Mouse (Mus musculus): Measurements from ENCODE around the gene 9130023H24Rik. TPM values are rescaled to one million over a fixed set of nuclear protein-coding genes. Genes with fewer than 3 reads are reported as not detected.

Gene 9130023H24Rik
- polyA plus RNA-seq, 1 experiment from 2014 or later = 10.3 TPM

GRCm38 (mm10) chr7:128266056-128266455 lies 28.2 kb upstream of the 9130023H24Rik start:
- Histone ChIP-seq H3K36me3 (0 out of 2 replicates have a peak, but pooled peaks cover 5% of the 10 kb centered on the region), H3K27ac (no peak overlapping the region), H3K4me3 (no peak overlapping the region), H3K27me3 (no peaks in the 10 kb centered on the region), H3K9me3 (no peaks in the 10 kb centered on the region), H3K4me2 (replicated peaks) (no peak overlapping the region), H3K9ac (no peak overlapping the region), H3K4me1 (no peaks in the 10 kb centered on the region)
- no peak for ATAC-seq (ENCODE audit: insufficient number of reproducible peaks, insufficient read depth, low FRiP score, low TSS enrichment)
- WGBS = 75% methylated on average over 5 of the region's 5 CpGs

GRCm38 (mm10) chr7:128265411-128265810 lies 27.6 kb upstream of the 9130023H24Rik start, which contains the start of gene Slc5a2:
Gene Slc5a2, plus strand, starts transcription at chr7:128265657.
- H3K9ac ChIP-seq = no peak within 1 kb of the TSS
- H3K9me3 ChIP-seq = no peaks in the 10 kb centered on the region
- ATAC-seq (ENCODE audit: insufficient number of reproducible peaks, insufficient read depth, low FRiP score, low TSS enrichment) = no peak
- H3K4me2 ChIP-seq (replicated peaks) = no peak within 1 kb of the TSS
- H3K4me1 ChIP-seq = no peaks in the 10 kb centered on the region
- H3K36me3 ChIP-seq = no peaks in the 10 kb centered on the region
- no peaks in the 10 kb centered on the region for H3K27me3 ChIP-seq
- WGBS = 80% methylated on average over 6 of the region's 6 CpGs
- H3K4me3 ChIP-seq = no peak within 1 kb of the TSS
- no peak within 1 kb of the TSS for H3K27ac ChIP-seq

DNA sequence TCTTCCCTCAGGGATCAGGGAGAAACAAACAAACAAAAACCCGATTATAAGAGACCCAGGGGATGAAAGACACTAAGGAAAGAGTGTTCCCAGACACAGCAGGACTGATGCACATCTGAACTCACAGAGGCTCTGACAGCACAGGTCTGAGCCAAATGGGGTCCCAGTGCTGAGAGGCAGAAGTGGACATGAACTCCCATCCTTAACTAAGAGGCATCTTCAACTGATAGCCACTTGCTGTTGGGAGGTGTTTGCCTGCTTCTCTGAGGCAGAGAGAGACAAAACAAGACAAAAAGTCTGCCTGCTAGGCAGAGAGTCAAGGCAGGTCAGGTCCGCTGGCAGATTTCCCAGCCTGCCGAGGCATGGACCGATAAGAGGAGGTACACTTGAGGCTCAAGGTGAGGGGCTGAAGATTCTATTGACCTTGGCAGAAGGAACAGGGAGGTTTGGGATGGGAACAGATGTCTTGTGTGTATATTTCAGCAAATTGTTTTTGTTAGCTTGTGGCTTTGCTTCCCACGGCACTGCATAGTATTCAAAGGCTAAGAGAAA lies 19.0 kb upstream of the 9130023H24Rik start:
- peaks cover 18% of the 10 kb centered on the region for H3K4me1 ChIP-seq
- no peak for ATAC-seq (ENCODE audit: insufficient number of reproducible peaks, insufficient read depth, low FRiP score, low TSS enrichment)
- 0 out of 2 replicates have a peak overlapping the region, but pooled peaks have one; percentile 7 for H3K9ac ChIP-seq
- H3K36me3 ChIP-seq = peaks cover 3% of the 10 kb centered on the region; the same call in 1 of the 2 replicates
- no peaks in the 10 kb centered on the region for H3K27me3 ChIP-seq
- WGBS = 65% methylated on average over 5 of the region's 5 CpGs
- H3K4me2 ChIP-seq (replicated peaks) = no peak overlapping the region
- no peaks in the 10 kb centered on the region for H3K9me3 ChIP-seq
- no peak overlapping the region for H3K4me3 ChIP-seq
- H3K27ac ChIP-seq = no peak overlapping the region

GRCm38 (mm10) chr7:128255757-128256156 lies 17.9 kb upstream of the 9130023H24Rik start:
- Histone ChIP-seq H3K9ac (no peak overlapping the region), H3K27me3 (peaks cover 6% of the 10 kb centered on the region; the same call in 1 of the 2 replicates), H3K4me2 (replicated peaks) (no peak overlapping the region), H3K36me3 (peaks cover 3% of the 10 kb centered on the region; the same call in 1 of the 2 replicates), H3K27ac (no peak overlapping the region), H3K4me1 (peaks cover 19% of the 10 kb centered on the region), H3K4me3 (no peak overlapping the region), H3K9me3 (no peaks in the 10 kb centered on the region)
- WGBS = 86% methylated on average over 5 of the region's 5 CpGs
- ATAC-seq (ENCODE audit: insufficient number of reproducible peaks, insufficient read depth, low FRiP score, low TSS enrichment) = no peak

DNA sequence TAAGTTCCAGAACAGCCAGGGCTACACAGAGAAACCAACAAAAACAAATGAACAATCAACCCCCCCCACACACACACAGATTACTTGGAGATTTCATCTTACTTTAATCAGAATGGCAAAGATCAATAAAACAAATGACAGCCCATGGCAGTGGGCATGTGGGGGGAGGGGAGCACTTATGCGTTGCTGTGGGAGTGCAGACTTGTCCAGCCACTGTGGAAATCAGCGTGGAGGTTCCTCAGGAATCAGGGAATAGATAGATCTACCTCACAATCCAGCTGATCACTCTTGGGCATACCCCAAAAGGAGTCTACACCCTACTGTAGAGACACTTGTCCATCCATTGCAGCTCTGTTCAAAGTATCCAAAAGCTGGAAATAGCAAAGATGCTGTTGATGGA lies 17.1 kb upstream of the 9130023H24Rik start:
- Histone ChIP-seq H3K27me3 (peaks cover 6% of the 10 kb centered on the region; the same call in 1 of the 2 replicates), H3K4me3 (no peak overlapping the region)
- 58% methylated on average over 2 of the region's 2 CpGs for WGBS

GRCm38 (mm10) chr7:128252609-128253008 lies 14.8 kb upstream of the 9130023H24Rik start:
- WGBS = 13% methylated on average over 24 of the region's 24 CpGs
- Histone ChIP-seq H3K9me3 (no peaks in the 10 kb centered on the region), H3K27me3 (peaks cover 6% of the 10 kb centered on the region; the same call in 1 of the 2 replicates), H3K9ac (peak overlapping the region; percentile 21; the same call in 1 of the 2 replicates), H3K4me2 (replicated peaks) (peak overlapping the region; percentile 46), H3K27ac (no peak overlapping the region), H3K4me3 (peak overlapping the region; percentile 29), H3K4me1 (peaks cover 29% of the 10 kb centered on the region), H3K36me3 (peaks cover 17% of the 10 kb centered on the region)
- peak; percentile 19; the same call in 1 of the 2 replicates for ATAC-seq (ENCODE audit: insufficient number of reproducible peaks, insufficient read depth, low FRiP score, low TSS enrichment)

More for the DNA sequence above, 17.1 kb upstream of the 9130023H24Rik start:
- Histone ChIP-seq H3K36me3 (peaks cover 8% of the 10 kb centered on the region), H3K9ac (no peak overlapping the region), H3K4me1 (peaks cover 19% of the 10 kb centered on the region), H3K9me3 (no peaks in the 10 kb centered on the region), H3K4me2 (replicated peaks) (no peak overlapping the region), H3K27ac (no peak overlapping the region)
- ATAC-seq (ENCODE audit: insufficient number of reproducible peaks, insufficient read depth, low FRiP score, low TSS enrichment) = no peak

GRCm38 (mm10) chr7:128251946-128252345 lies 14.1 kb upstream of the 9130023H24Rik start:
- 53% methylated on average over 12 of the region's 12 CpGs for WGBS
- H3K4me3 ChIP-seq = peak overlapping the region; percentile 29; the same call in 1 of the 2 replicates
- H3K36me3 ChIP-seq = peaks cover 17% of the 10 kb centered on the region
- H3K27me3 ChIP-seq = peaks cover 6% of the 10 kb centered on the region; the same call in 1 of the 2 replicates
- peak overlapping the region; percentile 46 for H3K4me2 ChIP-seq (replicated peaks)
- H3K27ac ChIP-seq = no peak overlapping the region
- no peaks in the 10 kb centered on the region for H3K9me3 ChIP-seq
- peak overlapping the region; percentile 21; the same call in 1 of the 2 replicates for H3K9ac ChIP-seq
- ATAC-seq (ENCODE audit: insufficient number of reproducible peaks, insufficient read depth, low FRiP score, low TSS enrichment) = no peak
- H3K4me1 ChIP-seq = peaks cover 23% of the 10 kb centered on the region

GRCm38 (mm10) chr7:128249998-128250397 lies 12.2 kb upstream of the 9130023H24Rik start:
- peaks cover 6% of the 10 kb centered on the region; the same call in 1 of the 2 replicates for H3K27me3 ChIP-seq
- H3K4me3 ChIP-seq = no peak overlapping the region
- H3K27ac ChIP-seq = no peak overlapping the region
- no peaks in the 10 kb centered on the region for H3K9me3 ChIP-seq
- ATAC-seq (ENCODE audit: insufficient number of reproducible peaks, insufficient read depth, low FRiP score, low TSS enrichment) = no peak
- H3K36me3 ChIP-seq = peaks cover 22% of the 10 kb centered on the region
- WGBS = 87% methylated on average over 5 of the region's 5 CpGs
- H3K4me1 ChIP-seq = peaks cover 30% of the 10 kb centered on the region
- no peak overlapping the region for H3K4me2 ChIP-seq (replicated peaks)
- no peak overlapping the region for H3K9ac ChIP-seq

DNA sequence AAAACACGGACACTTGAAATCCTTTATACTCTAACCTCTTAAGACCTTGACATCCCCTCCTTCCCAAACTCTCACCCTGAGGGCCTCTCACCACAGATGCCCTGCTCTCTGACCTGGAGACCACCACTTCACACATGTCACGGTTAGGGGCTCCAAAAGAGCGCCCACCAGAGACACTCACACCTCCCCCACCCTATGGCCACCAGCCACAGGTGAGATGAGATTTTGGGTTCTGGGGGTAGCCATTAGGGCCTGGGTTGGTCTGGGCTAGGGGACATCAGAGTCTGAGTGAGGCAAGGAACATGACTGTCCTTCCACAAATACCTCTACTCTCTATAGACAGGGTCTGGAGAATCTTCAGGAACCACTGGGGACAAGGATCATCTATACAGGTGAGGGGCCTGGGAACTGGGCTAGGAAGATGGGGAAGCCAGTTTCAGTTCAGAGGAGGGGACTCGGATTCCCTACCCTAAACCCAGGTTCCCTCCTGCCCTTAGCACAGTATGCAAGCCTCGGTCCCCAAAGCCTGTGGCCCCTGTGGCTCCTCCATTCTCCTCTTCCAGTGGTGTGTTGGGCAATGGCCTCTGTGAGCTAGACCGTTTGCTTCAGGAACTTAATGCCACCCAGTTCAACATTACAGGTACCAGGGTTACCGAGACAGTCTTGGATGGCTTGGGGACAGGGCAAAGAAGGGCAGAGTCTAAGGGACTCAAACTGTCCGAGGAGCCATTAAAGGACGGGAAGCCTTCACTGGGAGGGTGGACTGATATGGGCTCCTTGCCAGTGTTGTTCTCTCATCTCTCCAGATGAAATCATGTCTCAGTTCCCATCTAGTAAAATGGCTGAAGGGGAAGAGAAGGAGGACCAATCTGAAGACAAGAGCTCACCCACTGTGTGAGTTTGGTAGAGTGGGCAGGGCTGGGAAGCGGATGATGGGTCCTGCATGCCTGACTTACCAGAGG lies 10.5 kb upstream of the 9130023H24Rik start:
- no peak for ATAC-seq (ENCODE audit: insufficient number of reproducible peaks, insufficient read depth, low FRiP score, low TSS enrichment)
- H3K27me3 ChIP-seq = peaks cover 6% of the 10 kb centered on the region; the same call in 1 of the 2 replicates
- no peaks in the 10 kb centered on the region for H3K9me3 ChIP-seq
- WGBS = 80% methylated on average over 10 of the region's 10 CpGs
- H3K36me3 ChIP-seq = peaks cover 32% of the 10 kb centered on the region
- no peak overlapping the region; the same call in 1 of the 2 replicates for H3K9ac ChIP-seq
- peak overlapping the region; percentile 63 for H3K4me2 ChIP-seq (replicated peaks)
- peaks cover 34% of the 10 kb centered on the region for H3K4me1 ChIP-seq
- H3K27ac ChIP-seq = no peak overlapping the region
- peak overlapping the region; percentile 53 for H3K4me3 ChIP-seq

- Histone ChIP-seq H3K4me3 (peak overlapping the region; percentile 53), H3K4me1 (peaks cover 30% of the 10 kb centered on the region), H3K36me3 (peaks cover 34% of the 10 kb centered on the region), H3K4me2 (replicated peaks) (peak overlapping the region; percentile 63), H3K27ac (peak overlapping the region; percentile 85), H3K9me3 (no peaks in the 10 kb centered on the region), H3K27me3 (peaks cover 6% of the 10 kb centered on the region; the same call in 1 of the 2 replicates), H3K9ac (peak overlapping the region; percentile 64)
- under 1% methylated on average over 13 of the region's 13 CpGs for WGBS
- peak; percentile 65; the same call in 1 of the 2 replicates for ATAC-seq (ENCODE audit: insufficient number of reproducible peaks, insufficient read depth, low FRiP score, low TSS enrichment)
These were observed 9.6 kb upstream of the 9130023H24Rik start for GRCm38 (mm10) chr7:128247443-128247842.
